Mouse (Mus musculus): ENCODE measurements around the gene Sgcd. TPM values are rescaled to one million over a fixed set of nuclear protein-coding genes. Genes with fewer than 3 reads are reported as not detected.
"Not testable (repeated sequence)": the region's sequence is repeated elsewhere in the genome, so short reads cannot be mapped to it uniquely, and the experiment has no call there.

Sgcd gene
- total RNA-seq, 2 experiments from 2014 or later, result 60.7 to 78.2 TPM

DNA sequence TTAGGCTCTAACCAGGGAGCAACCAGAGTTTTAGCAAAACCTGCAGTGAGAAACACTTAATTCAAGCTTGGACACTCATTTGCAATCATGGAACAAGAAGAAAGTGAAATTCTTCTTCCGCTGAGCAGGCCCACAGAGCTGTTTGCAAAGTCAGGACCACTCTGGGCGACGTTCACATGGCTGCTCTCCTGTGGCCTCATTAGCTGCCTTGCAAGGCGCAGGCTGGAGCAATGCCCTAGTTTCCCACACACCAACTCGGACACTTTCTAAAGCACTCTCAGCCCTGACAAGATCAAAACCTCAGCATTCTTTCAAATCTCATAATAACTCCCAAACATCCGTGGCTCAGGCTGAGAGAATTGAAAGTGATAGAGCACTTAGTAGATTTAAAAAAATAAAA is 480.7 kb downstream of the Sgcd start:
- TF ChIP-seq CTCF (IDR thresholded peaks at IDR 0.05), result no peak
- Histone ChIP-seq H3K27ac (no peak overlapping the region), H3K4me3 (no peak overlapping the region)
- no peak for DNase-seq
- intact Hi-C loops (cut with DNase I), result no loop called here

DNA sequence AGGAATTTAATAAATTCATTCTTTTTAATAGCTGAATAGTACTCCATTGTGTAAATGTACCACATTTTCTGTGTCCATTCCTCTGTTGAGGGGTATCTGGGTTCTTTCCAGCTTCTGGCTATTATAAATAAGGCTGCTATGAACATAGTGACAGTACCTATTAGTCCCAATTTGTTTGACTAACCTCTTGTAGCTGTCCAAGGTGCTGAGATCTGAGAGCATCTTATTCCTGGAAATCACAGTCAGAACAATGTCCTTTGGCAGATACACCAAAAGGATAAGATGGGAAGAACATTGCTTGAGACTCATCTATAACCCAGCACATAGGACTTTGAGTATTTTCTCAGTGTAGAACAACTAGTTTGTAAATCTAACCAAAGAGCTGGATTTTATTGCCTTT is 485.5 kb downstream of the Sgcd start:
- intact Hi-C loops (cut with DNase I); H3K4me3 ChIP-seq; H3K27ac ChIP-seq; DNase-seq: not testable (repeated sequence)

DNA sequence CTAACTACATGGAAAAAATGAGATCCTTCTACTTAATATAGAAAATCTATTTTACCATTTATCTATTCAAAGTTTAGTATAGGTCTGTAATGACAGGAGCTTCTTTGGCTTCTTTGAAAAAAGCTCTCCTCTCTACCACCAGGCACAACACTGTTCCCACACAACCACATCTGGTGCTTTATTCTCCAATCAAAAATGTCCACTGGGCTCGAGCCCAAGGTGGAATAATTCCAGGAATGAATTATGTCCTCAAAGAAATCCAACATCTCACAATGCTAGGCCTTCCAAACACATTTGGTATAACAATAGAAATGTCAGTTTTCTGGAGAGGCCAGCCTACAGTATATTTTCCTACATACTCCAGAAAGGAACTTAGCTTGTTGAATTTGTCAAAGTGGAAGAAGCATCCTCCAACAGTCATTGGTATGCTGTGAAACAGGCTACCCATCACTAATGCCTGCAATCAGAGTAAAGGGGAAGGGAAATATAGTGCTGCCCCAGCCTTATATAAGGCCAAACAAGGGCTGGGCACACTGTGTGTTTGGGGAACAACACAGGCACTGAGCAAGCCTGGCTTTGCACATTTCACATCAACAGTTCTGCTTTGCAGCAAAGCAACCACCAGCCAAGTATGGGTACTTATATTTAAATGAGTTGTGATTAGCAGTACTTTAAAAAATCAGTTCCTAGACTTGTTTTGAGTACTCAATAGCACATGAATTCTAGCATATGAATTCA is 515.1 kb downstream of the Sgcd start:
- Histone ChIP-seq H3K4me3 (no peak overlapping the region), H3K27ac (no peak overlapping the region)
- no peak for TF ChIP-seq CTCF (IDR thresholded peaks at IDR 0.05)
- no peak for DNase-seq
- intact Hi-C loops (cut with DNase I), result no loop called here

DNA sequence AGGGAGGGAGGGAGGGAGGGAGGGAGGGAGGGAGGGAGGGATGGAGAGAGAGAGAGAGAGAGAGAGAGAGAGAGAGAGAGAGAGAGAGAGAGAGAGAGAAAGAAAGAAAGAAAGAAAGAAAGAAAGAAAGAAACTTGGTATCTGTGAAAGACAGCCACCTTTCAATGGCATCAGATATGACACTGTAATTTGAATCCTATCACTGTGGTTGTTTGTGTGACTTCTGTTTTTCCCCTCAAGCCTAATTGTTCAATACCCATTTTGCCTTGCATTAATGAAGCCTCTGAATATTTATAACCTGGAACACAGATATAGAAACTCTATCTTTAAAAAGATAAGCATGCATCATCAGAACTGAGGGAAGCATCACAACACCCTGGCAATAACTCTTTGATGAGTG is 528.1 kb downstream of the Sgcd start:
- intact Hi-C loops (cut with DNase I); H3K27ac ChIP-seq; H3K4me3 ChIP-seq; DNase-seq: not testable (repeated sequence)

DNA sequence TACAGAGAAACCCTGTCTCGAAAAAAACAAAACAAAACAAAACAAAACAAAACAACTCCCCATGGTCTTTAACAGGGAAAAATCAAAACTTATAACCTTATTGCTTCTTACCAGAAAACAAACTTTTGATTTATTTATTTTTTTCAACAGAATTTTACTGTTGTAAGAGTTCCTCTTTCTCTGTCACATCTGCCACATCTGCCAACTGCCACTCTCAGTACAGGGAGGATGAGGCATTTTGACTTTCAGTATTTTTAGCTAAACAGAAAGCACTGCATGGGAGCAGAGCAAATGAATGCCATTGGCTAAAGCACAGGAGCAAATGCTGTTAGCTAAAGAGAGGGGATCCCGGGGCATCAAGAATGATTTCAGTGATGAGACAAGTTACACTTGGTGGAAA is 528.6 kb downstream of the Sgcd start:
- Histone ChIP-seq H3K27ac (no peak overlapping the region), H3K4me3 (no peak overlapping the region)
- DNase-seq, result no peak
- no peak for TF ChIP-seq CTCF (IDR thresholded peaks at IDR 0.05)
- intact Hi-C loops (cut with DNase I), result no loop called here

DNA sequence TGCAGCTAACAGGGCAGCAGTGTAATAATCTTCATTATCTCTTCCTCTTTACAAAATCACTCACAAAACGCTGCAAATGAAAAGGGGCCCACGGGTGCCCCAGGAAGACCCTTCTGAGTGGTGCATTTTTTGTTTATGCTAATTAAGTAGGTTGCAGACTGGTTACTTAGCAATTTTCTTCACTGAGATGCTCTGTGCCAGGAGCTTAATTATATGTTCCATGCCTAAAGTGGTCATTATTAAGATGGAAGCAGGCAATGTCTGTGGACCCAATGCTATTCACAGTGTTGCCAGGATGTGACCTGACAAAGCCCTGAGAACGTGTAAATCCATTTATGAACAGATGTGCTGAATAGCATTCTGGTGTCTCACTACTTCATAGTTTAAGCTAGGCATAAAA is 529.6 kb downstream of the Sgcd start:
- TF ChIP-seq CTCF (IDR thresholded peaks at IDR 0.05), result no peak
- Histone ChIP-seq H3K27ac (no peak overlapping the region), H3K4me3 (no peak overlapping the region)
- intact Hi-C loops (cut with DNase I), result no loop called here
- no peak for DNase-seq

DNA sequence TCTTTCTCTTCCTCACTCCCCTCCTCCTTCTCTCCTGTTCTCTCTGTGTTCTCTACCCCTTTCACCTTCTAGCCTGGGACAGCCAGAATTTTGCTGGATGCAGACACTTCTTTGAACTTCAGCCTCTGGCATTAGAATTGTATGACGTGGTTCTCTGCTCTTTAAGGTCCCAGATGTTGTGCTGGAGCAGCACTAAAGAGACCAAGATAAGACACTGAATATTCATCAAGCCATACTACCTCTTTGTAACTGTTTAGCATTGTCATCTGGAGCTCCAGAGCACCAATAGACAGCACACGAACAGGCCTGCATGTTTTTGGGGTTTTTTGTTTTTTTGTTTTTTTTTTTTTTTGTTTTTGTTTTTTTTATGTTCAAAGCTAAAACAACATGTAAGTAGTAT is 541.0 kb downstream of the Sgcd start:
- Histone ChIP-seq H3K27ac (no peak overlapping the region), H3K4me3 (no peak overlapping the region)
- no peak for TF ChIP-seq CTCF (IDR thresholded peaks at IDR 0.05)
- intact Hi-C loops (cut with DNase I), result no loop called here
- DNase-seq, result no peak

DNA sequence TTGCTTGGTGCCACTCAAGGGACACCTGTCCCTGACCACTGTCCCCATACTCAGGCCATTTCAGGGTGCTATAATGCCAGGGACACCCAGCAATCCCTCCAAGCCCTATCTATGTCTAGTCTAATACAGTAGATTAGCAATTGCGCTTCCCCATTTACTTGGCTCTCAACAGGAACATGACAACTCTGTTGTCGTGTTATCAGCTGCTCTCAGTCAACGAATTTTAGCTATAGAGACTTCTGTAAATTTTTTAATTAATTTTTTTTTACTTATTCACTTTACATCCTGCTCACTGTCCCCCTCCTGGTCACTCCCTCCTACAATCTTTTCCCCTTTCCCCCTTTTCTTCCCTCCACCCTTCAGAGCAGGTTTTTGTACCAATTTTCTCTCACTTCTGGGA is 542.4 kb downstream of the Sgcd start:
- Histone ChIP-seq H3K4me3 (no peak overlapping the region), H3K27ac (no peak overlapping the region)
- TF ChIP-seq CTCF (IDR thresholded peaks at IDR 0.05), result no peak
- DNase-seq, result no peak
- intact Hi-C loops (cut with DNase I), result no loop called here

DNA sequence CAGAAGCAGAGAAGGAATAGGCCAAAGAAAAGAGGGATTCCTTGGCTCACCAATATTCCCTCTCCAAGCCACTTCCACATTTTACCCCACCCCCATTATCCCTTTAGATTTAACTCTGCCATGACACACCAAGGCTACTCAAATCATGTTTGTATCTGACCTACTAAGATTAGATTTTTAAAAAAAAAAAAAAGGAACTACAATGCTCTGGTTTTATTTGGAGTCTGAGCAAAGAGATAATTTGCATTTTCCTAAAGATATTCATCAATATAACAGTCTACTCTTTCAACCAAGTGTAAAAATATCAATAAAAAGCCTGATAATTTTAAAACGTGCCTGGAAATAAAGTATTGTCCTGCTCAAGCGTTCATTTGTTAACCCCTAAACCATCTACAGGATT is 543.1 kb downstream of the Sgcd start:
- no peak for TF ChIP-seq CTCF (IDR thresholded peaks at IDR 0.05)
- DNase-seq, result no peak
- intact Hi-C loops (cut with DNase I), result no loop called here
- Histone ChIP-seq H3K4me3 (no peak overlapping the region), H3K27ac (no peak overlapping the region)

DNA sequence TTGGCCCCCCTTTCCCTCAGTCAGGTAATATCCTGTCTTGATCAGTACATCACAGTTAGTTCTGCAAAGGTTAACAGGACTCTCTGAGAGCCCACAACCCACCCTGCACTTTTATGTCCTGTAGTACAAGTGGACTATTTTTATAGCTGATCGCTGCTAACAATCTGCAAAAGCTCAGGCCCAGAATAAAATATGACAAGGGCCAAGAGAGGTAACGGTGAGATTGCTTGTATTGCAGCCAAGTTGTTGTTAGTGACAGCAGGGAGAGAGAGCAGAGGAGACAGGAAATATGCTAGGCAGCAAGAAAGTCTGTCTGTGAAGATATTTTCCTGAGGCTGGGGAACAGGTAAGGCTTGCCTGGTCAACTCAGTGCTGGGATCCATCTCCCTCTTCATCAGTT is 546.5 kb downstream of the Sgcd start:
- intact Hi-C loops (cut with DNase I), result no loop called here
- TF ChIP-seq CTCF (IDR thresholded peaks at IDR 0.05), result no peak
- Histone ChIP-seq H3K27ac (no peak overlapping the region), H3K4me3 (no peak overlapping the region)
- DNase-seq, result no peak

DNA sequence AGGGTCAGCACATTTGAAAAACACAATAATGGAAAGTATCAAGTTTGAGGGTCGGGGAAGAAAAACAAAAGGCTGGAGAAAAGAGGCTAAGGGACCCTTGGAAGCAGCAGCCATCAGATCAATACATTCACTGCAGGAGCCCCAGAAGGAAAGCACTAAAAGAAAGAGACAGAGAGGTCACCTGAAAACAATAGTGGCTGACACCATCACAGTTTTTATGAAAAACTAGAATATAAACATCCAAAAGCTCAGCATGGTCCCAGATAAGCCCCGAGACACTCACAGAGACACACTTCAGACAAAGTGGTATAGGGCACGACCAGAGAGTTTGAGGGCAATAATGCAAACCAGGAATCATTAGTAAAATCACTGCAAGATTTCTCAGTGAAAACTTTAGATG is 589.2 kb downstream of the Sgcd start:
- no peak for TF ChIP-seq CTCF (IDR thresholded peaks at IDR 0.05)
- no peak overlapping the region for H3K4me3 ChIP-seq
- intact Hi-C loops (cut with DNase I), result no loop called here
- DNase-seq, result no peak
- no peak overlapping the region for H3K27ac ChIP-seq

DNA sequence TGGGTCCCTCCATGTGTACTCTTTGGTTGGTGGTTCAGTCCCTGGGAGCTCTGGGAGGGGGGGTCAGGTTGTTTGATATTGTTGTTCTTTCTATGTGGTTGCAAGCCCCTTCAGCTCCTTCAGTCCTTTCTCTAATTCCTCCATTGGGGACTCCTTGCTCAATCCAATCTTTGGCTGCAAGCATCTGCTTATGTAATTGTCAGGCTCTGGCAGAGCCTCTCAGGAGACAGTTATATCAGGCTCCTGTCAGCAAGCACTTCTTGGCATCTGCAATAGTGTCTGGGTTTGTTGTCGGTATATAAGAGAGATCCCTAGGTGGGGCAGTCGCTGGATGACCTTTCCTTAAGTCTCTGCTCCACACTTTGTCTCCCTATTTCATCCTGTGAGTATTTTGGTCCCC is 598.0 kb downstream of the Sgcd start:
- intact Hi-C loops (cut with DNase I); DNase-seq; H3K4me3 ChIP-seq; H3K27ac ChIP-seq: not testable (repeated sequence)

DNA sequence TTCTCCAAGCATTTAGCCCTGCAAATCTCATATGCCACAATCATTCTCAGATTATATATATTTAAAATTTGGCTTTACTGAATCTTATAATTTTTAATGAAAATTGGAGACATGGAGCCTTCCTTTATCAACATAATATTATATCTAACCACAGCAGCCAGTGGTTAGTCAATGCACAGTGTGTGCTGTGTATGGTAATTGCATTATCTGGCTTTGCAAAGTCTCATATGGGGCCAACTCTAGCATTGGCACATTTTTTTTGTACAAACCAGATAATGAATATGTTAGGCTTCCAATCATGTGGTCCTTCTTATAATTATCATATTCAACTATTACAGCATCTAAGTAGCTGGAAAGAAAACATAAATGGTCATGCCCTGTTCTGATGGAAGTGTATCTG is 599.4 kb downstream of the Sgcd start:
- H3K4me3 ChIP-seq, result no peak overlapping the region
- intact Hi-C loops (cut with DNase I), result loop anchor here (10.0 kb wide), 1 partner anchor 375 kb away; no protein-coding TSS in a partner anchor
- TF ChIP-seq CTCF (IDR thresholded peaks at IDR 0.05), result no peak
- H3K27ac ChIP-seq, result no peak overlapping the region
- no peak for DNase-seq

DNA sequence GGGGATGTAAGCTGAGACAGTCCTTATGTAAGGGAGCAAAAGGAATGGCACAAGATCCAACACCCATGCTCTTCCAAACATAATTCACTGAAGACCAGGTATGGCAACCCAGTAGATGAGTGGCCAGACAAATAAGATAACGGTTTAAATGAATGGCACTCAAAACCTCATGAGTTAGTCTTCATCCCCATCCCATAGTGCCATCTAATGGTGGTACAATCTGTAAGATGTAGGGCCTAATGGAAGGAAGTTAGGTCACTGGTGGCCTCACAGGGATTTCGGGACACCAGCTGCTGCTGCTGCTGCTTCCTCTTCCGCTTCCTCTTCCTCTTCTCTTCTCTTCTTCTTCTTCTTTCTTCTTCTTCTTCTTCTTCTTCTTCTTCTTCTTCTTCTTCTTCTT is 601.0 kb downstream of the Sgcd start:
- Histone ChIP-seq H3K27ac (no peak overlapping the region), H3K4me3 (no peak overlapping the region)
- TF ChIP-seq CTCF (IDR thresholded peaks at IDR 0.05), result peak; percentile 68
- no peak for DNase-seq
- intact Hi-C loops (cut with DNase I), result loop anchor here (1.0 to 10.0 kb wide), 2 partner anchors 373 to 467 kb away; no protein-coding TSS in a partner anchor
